Mouse (Mus musculus) ES-Bruce4 (cell line): ENCODE data around the gene Tuba3b.

Experiments used
- EP300 ChIP-seq: IDR thresholded peaks from 2 replicates; pipeline ENCODE4 v1.6.1; 2011; ENCODE audit warnings: low read depth, low read length; ENCODE audit not compliant: insufficient read depth
- POLR2A ChIP-seq: IDR thresholded peaks from one replicate; pipeline ENCODE4 v1.8.1; 2011; ENCODE audit warnings: low read length; ENCODE audit not compliant: insufficient read depth

- TF ChIP-seq POLR2A = no peak
- TF ChIP-seq EP300 = no peak
Measured at GRCm38 (mm10) chr6:145591578-145591977, 24.0 kb upstream of the Tuba3b start.
